In genomic region chr5:75387886-75388454, GRCm38 (mm10) we compare ENCODE assay signal across 8 mouse cellular contexts.
DNase-seq lines count a peak whose midpoint lies in the region; ATAC-seq and TF ChIP-seq lines count a peak whose summit lies in the region.

No protein-coding gene starts in this region.

- no peak overlapping the region for H3K4me3 ChIP-seq in limb, embryonic 13.5 days
- no peak overlapping the region for H3K4me3 ChIP-seq in limb, embryonic 10.5 days
- H3K4me3 ChIP-seq in hindbrain, embryonic 16.5 days (ENCODE audit: low read length) = no peak overlapping the region
- no peak overlapping the region for H3K4me3 ChIP-seq in midbrain, postnatal 0 days (ENCODE audit: low read depth, low read length)

- peak; percentile 90 for ATAC-seq in frontal cortex, adult (ENCODE audit: low TSS enrichment)
- no peak for ATAC-seq in limb, embryonic 13.5 days (ENCODE audit: low FRiP score, low read depth)
- ATAC-seq in hindbrain, embryonic 16.5 days = peak; percentile 40; the same call in 1 of the 2 replicates
- no peak for ATAC-seq in midbrain, postnatal 0 days (ENCODE audit: low FRiP score)

- peak overlapping the region; percentile 23; the same call in 1 of the 2 replicates for H3K4me2 ChIP-seq in limb, embryonic 13.5 days (replicated peaks)
- peak overlapping the region; percentile 36 for H3K4me2 ChIP-seq in hindbrain, embryonic 16.5 days (ENCODE audit: low read length)
- H3K4me2 ChIP-seq in midbrain, postnatal 0 days (ENCODE audit: low read depth, low read length, poor library complexity, severe bottlenecking) = peak overlapping the region; percentile 13; the same call in 1 of the 2 replicates

- no peak overlapping the region for H3K9ac ChIP-seq in limb, embryonic 13.5 days
- H3K9ac ChIP-seq in hindbrain, embryonic 16.5 days (ENCODE audit: low read depth, low read length) = peak overlapping the region; percentile 38
- H3K9ac ChIP-seq in midbrain, postnatal 0 days (replicated peaks; ENCODE audit: low read length, poor library complexity, severe bottlenecking) = no peak overlapping the region

- 50% methylated on average over 13 of the region's 13 CpGs for WGBS in limb, embryonic 13.5 days
- WGBS in limb, embryonic 10.5 days = 53% methylated on average over 13 of the region's 13 CpGs
- 41% methylated on average over 13 of the region's 13 CpGs for WGBS in hindbrain, embryonic 16.5 days
- WGBS in midbrain, postnatal 0 days = 43% methylated on average over 13 of the region's 13 CpGs

- H3K36me3 ChIP-seq in limb, embryonic 13.5 days = no peaks in the 10 kb centered on the region
- no peaks in the 10 kb centered on the region for H3K36me3 ChIP-seq in limb, embryonic 10.5 days
- H3K36me3 ChIP-seq in hindbrain, embryonic 16.5 days (ENCODE audit: control insufficient read depth, insufficient read depth, low read length) = no peaks in the 10 kb centered on the region
- H3K36me3 ChIP-seq in midbrain, postnatal 0 days (ENCODE audit: insufficient read depth, low read length) = no peaks in the 10 kb centered on the region

- no peaks in the 10 kb centered on the region for H3K4me1 ChIP-seq in limb, embryonic 13.5 days
- peaks cover 3% of the 10 kb centered on the region for H3K4me1 ChIP-seq in limb, embryonic 10.5 days
- H3K4me1 ChIP-seq in hindbrain, embryonic 16.5 days (ENCODE audit: control insufficient read depth, insufficient read depth, low read depth, low read length) = peaks cover 3% of the 10 kb centered on the region; the same call in 1 of the 2 replicates
- H3K4me1 ChIP-seq in midbrain, postnatal 0 days (ENCODE audit: insufficient read depth, low read length) = no peaks in the 10 kb centered on the region

- no peak for DNase-seq in frontal cortex, postnatal 25 days (ENCODE audit: low spot score in 2 of 2)
- DNase-seq in limb, embryonic 10.5 days (ENCODE audit: low spot score) = no peak
- DNase-seq in midbrain, postnatal 0 days (ENCODE audit: low spot score) = no peak
- DNase-seq in adrenal gland, adult 8-10 months = no peak
- DNase-seq in cerebellum, adult 8-10 months = no peak

- H3K27ac ChIP-seq in limb, embryonic 13.5 days = no peak overlapping the region
- H3K27ac ChIP-seq in limb, embryonic 10.5 days = no peak overlapping the region
- no peak overlapping the region for H3K27ac ChIP-seq in hindbrain, embryonic 16.5 days (ENCODE audit: low read depth, low read length)
- no peak overlapping the region for H3K27ac ChIP-seq in midbrain, postnatal 0 days (ENCODE audit: low read depth, low read length)

- H3K9me3 ChIP-seq in limb, embryonic 13.5 days = no peaks in the 10 kb centered on the region
- no peaks in the 10 kb centered on the region for H3K9me3 ChIP-seq in limb, embryonic 10.5 days (replicated peaks)
- H3K9me3 ChIP-seq in hindbrain, embryonic 16.5 days (ENCODE audit: control insufficient read depth, low read length) = no peaks in the 10 kb centered on the region
- H3K9me3 ChIP-seq in midbrain, postnatal 0 days (ENCODE audit: low read length) = no peaks in the 10 kb centered on the region

- TF ChIP-seq CTCF in midbrain, postnatal 0 days (IDR thresholded peaks at IDR 0.05) = no peak

- no peaks in the 10 kb centered on the region for H3K27me3 ChIP-seq in limb, embryonic 13.5 days
- no peaks in the 10 kb centered on the region for H3K27me3 ChIP-seq in limb, embryonic 10.5 days (ENCODE audit: low read depth, poor library complexity, severe bottlenecking)
- no peaks in the 10 kb centered on the region for H3K27me3 ChIP-seq in hindbrain, embryonic 16.5 days (replicated peaks; ENCODE audit: control insufficient read depth, insufficient read depth, low read length)
- H3K27me3 ChIP-seq in midbrain, postnatal 0 days (ENCODE audit: insufficient read depth, low read length) = no peaks in the 10 kb centered on the region

Comparison
In these comparisons a context has a peak if more than half of its experiments do, and no peak if none do; other contexts are left out.
1. ATAC-seq: peak in frontal cortex, adult (single experiment) and hindbrain, embryonic 16.5 days (single experiment); none in limb, embryonic 13.5 days (single experiment) and midbrain, postnatal 0 days (single experiment).
2. Peak in every context shown above with its lines, with median percentiles within 50 percentile points of each other: H3K4me2 ChIP-seq.